Mouse (Mus musculus) heart, postnatal 0 days (tissue): Measurements from ENCODE around the gene Slc44a5.

Experiments
- CTCF ChIP-seq: IDR thresholded peaks from 2 replicates; pipeline ENCODE4 v1.5.1; 2016; ENCODE audit warnings: antibody characterized with exemption, control low read depth, low read depth
- EP300 ChIP-seq: IDR thresholded peaks from 2 replicates; pipeline ENCODE4 v1.6.1; 2016; ENCODE audit warnings: antibody characterized with exemption, low read depth

DNA sequence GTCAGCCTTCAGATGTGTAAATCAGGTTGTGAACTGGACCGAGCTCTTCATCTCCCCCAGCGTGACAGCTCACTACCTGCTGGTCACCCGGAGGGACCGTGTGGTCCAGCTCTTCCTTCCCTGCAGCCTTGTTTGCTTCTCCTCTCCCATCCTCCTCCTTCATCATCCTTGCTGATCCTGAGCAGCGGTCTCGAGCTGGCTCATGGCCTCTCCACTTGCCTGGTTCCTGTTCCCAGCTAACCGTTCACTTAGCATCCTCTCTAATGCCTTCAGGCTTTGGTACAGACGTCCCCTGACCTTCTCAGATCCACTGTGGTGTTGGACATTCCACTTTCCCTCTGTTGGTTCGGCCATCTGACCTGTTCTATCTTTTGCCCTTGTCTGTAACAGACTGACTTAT lies 128.4 kb downstream of the Slc44a5 start:
- TF ChIP-seq CTCF (no peak), EP300 (no peak)
